Mouse (Mus musculus): ENCODE results near the gene Dppa3. TPM values are rescaled to one million over a fixed set of nuclear protein-coding genes. Genes with fewer than 3 reads are reported as not detected.
"Not testable (repeated sequence)": the region's sequence is repeated elsewhere in the genome, so short reads cannot be mapped to it uniquely, and the experiment has no call there.

Gene Dppa3
- total RNA-seq, 2 experiments from 2014 or later, result not detected

DNA sequence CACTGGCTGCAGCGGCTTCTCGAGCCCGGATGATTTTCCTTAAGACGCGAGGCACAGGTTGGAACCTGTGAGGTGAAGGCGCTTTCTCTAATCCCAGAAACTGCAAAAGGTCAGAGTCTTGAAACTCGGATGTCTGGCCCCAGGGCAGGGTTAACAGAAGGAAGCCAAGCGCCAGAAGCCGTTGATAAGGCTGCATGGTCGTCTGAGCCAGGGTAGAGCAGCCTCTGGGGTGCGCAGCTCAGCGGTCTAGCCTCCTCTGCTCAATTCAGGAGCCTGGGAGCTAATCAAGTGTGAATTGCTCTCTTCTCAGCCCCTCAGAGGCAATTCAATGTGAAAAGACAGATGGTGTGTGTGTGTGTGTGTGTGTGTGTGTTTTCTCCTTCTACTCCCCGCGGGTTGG lies 16.4 kb upstream of the Dppa3 start, which contains the start of gene Gdf3:
Gene Gdf3, minus strand, starts transcription at position 317 of the 400 bp plus-strand sequence.
- DNase-seq (ENCODE audit: low spot score in 2 of 2), result no peak

DNA sequence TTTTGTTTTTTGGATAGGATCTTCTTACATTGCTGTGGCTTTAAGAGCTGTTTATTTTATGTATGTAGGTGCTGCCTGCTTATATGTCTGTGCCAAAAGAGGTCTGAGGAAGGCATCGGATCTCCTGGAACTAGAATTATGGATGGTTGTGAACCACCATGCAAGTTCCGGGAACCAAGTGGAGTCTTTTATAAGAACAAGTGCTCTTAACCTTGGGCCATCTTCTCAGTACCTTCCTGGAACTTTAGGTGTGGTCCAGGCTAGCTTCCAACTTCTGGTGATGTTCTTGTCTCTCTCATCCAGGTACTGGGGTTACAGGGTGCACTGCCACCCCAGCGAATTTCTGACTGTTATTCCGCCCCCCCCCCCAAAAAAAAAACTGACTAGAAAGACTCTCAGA lies 13.8 kb upstream of the Dppa3 start:
- no peak for DNase-seq (ENCODE audit: low spot score in 2 of 2)

DNA sequence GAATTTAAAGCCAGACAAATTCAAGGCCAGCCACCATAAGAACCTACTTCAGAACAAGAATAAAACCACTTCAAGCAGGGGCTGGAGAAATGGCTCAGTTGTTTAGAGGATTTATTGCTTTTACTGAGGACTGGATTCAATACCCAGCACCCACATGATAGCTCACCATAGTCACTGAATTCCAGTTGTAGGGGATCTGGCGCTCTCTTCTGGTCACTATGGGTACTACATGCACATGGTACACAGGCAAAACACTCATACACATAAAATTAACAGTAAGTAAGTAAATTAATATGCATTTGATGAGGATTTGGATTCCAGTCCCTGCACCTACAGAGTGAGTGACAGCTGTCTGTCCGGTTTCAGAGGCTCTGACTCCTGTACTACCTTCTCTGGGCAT lies 12.2 kb upstream of the Dppa3 start:
- no peak for DNase-seq (ENCODE audit: low spot score in 2 of 2)

DNA sequence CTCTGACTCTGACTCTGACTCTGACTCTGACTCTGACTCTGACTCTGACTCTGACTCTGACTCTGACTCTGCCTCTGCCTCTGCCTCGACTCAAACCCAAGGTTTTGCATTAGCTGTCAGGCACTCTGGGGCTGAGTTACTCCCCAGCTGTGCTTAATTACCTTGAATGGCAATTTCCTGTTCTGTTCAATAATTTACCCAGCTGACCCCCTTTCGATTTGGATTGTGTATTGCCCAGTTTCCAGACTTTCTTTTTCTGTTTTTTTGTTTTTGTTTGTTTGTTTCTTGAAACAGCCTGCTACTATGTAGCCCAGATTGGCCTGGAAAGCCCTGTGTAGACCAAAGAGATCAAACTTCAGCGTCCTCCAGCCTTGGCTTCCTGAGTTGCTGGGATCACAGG lies 10.2 kb upstream of the Dppa3 start:
- DNase-seq (ENCODE audit: low spot score in 2 of 2), result no peak

DNA sequence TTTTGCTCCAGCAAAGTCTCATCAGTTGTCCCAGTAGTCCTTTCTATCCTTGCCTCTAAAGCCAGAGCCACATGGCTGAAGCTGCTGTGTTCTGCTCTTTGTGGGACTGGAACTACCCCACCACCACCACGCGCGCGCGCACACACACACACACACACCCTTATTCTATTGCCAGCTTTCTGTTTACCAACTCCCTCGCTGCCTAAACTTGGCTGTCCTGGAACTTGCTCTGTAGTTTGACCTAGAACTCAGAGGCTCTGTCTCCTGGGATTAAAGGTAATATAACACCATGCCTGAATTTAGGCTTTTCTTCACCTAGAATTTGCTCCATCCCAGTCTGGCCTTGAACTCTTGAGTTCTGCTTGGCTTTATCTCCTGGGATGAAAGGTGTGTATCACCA lies 5.1 kb upstream of the Dppa3 start:
- DNase-seq (ENCODE audit: low spot score in 2 of 2), result no peak

DNA sequence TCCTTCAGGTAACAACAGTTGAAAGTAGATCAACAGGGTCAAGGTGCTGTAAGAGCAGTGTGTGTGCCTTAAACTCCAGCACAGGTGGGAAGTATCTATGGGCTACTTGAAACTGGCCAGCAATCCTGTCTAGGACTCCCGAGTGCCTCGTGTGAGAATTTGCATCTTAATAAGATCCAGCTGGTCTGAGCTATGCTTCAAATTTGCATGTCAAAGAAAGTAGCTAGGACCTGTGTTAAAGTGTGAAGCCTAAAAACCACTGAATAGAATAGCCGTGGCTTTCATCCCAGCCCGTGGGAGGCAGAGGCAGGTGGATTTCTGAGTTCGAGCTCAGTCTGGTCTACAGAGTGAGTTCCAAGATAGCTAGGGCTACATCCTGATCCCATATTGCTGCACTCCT lies 1.7 kb upstream of the Dppa3 start:
- no peak for DNase-seq (ENCODE audit: low spot score in 2 of 2)

DNA sequence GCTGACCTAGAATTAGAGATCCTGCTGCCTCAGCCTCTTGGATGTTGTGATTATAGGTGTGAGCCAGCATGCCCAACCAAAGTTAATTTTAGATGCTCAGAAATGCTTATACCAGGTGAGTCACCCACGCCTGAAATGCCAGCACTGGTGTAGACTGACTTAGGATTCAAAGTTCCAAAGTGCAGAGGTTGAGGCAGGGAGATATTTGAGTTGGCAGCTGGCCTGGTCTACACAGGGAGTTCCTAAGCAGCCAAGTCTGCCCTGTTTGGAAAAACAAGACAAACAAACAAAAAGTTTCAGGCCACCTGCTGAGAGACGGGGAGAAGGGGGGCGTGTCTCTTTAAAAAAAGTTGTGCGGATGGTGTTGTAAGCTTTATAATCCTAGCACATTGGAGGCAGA lies 1.1 kb upstream of the Dppa3 start:
- DNase-seq (ENCODE audit: low spot score in 2 of 2), result no peak

DNA sequence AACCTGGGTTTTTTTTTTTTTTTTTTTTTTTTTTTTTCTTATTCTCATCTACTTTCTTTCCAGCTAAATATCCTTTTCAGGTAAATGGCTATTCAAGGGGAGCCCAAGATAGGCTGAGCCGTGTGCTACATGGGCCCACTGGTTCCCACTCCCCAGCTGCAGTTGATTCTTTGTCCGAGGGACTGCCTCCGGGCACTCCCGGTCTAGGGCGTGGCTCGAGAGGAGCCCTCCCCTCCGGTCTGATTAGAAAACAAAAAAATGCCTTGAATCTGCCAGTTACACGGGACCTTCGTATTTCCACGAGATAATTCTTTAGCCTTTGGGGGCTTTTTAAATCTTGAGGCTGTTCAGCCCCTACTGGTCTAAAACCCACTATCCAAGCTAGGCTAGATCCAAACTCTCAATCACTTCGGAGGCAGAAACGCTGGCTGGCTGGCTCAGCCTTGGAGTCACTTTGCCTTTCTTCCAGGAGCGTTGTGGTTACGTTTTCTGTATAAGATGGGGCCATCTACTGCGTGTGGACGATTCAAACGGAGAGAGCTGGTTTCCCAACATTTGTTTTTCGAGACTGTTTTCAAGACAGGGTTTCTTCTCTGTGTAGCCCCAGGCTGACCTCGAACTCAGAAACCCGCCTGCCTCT lies 1.4 kb downstream of the Dppa3 start:
- no peak for DNase-seq (ENCODE audit: low spot score in 2 of 2)

DNA sequence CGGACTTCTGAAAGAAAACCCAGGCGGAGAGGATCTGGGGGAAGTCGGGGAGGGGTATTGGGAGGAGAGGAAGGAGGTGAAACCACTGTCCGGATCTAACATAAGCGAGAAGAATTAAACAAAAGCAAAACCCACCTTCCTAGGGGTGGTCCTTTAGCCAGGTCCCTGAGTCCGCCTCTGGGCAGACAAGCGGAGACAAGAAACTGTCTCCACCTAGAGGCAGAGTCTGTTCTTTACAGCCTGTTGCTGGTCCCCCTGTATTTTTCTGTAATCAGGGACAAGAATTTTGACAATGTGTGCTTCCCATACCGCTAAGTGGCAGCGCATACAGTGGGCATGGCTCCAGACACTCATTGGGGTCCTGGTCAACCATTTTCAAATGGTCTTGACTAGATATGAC lies 7.2 kb downstream of the Dppa3 start:
- DNase-seq (ENCODE audit: low spot score in 2 of 2), result peak in 1 of 2 experiments; percentile 19

DNA sequence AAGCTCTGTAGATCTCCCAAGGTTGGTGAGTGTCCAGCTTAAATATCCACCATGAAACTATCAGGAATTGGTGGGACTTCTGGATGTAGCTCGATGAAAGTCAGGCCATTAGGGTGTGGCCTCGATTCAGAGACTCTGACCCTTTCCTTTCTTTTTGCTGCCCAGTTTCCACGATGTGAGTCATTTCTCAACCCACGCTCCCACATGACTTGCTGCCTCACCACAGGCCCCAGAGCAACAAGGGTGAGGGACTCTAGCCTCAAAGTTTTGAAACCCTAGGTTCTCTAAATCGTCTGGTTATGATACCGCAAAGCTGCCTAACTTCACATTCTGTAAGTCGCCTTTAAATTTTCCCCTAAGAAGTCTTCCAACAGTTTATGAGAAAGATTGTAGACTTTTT lies 9.1 kb downstream of the Dppa3 start:
- no peak for DNase-seq (ENCODE audit: low spot score in 2 of 2)

DNA sequence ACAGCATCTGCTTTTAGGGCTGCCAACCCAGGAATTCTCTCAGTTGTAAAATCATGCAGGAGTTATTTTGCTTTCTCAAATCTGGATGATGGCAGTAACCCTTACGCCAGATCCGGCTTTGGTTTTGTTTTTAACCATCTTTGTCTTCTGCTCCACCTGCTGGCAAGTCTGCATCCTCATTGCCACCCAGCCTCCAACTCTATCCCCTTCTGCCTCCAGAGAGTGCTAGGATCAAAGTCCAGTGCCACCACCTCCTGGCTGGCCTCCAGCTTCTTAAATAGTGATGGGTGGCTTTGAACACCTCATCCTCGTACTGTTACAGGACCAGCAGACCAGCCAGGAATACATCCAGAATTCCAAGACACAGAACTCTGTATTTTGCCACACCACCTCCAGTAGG lies 10.5 kb downstream of the Dppa3 start:
- DNase-seq (ENCODE audit: low spot score in 2 of 2), result no peak

DNA sequence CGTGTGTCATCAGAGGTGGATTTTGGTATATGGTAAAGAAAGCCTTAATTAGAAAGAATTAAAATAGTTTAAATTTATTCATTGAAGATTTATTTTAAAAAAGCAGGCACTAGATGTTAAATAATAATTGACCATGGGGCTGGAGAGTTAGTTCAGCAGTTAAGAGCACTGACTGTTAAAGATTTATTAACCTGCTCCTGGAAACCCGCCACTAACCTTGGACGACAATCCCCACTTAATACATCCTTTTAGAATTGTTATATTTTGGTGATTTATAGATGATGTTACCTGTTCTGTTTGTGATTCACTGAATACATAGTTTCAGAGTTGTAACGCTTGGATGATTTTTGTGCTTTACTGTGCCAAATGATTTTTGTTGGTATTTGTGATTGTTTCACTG lies 11.4 kb downstream of the Dppa3 start:
- DNase-seq (ENCODE audit: low spot score in 2 of 2), result not testable (repeated sequence)

DNA sequence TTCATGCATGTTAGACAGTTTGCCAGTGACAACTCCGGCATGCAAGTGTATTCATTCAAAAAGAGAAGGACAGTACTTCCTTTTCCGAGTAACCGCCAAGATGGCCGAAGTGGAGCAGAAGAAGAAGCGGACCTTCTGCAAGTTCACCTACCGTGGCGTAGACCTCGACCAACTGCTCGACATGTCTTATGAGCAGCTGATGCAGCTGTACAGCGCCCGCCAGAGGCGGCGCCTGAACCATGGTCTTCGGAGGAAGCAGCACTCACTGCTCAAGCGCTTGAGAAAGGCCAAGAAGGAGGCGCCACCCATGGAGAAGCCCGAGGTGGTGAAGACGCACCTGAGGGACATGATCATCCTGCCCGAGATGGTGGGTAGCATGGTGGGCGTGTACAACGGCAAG lies 18.0 kb downstream of the Dppa3 start:
- DNase-seq (ENCODE audit: low spot score in 2 of 2), result not testable (repeated sequence)

DNA sequence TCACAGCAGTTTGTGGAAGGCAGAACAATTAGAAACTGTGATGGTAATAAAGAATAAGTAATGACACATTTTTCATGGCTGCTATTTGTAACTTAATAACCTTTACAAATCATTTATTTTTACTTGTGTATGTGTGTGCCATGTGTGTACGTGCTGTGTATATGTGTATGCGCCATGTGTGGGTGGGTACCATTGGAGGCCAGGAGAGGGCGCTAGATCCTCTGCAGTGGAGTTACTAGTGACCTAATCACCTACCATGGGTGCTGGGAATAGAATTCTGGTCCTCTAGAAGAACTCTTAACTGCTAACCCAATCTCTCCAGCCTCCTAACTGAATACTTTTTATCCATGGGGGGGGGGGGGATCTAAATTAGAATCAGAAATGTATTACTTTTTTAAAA lies 23.7 kb downstream of the Dppa3 start:
- DNase-seq (ENCODE audit: low spot score in 2 of 2), result no peak

DNA sequence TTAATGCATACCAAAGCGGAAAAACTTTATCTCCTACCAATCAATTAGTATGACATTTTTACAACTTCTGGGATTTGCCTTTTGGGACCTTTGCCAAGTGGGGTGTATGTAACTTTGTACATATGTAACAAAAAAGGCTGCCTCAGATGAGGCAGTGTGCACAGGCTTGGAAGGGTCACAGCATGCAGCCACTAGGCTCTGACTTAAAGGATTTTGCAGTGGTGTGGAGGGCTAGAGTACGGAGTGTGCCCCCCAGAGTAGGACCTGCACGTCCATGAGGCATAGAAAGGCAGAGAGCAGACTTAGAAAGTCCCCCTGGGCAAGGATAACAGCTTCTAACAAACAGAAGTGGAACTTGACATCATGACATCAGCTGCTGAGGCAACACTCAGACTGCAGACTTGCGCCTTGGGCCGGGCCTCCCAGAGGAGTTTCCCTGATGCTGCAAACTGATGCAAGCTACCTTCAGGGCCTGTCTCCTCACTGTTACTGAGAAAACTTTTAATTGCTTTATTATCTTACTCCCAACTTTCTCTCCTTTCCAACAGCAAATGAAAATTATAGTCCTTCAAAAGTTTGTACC lies 24.3 kb downstream of the Dppa3 start:
- no peak for DNase-seq (ENCODE audit: low spot score in 2 of 2)

DNA sequence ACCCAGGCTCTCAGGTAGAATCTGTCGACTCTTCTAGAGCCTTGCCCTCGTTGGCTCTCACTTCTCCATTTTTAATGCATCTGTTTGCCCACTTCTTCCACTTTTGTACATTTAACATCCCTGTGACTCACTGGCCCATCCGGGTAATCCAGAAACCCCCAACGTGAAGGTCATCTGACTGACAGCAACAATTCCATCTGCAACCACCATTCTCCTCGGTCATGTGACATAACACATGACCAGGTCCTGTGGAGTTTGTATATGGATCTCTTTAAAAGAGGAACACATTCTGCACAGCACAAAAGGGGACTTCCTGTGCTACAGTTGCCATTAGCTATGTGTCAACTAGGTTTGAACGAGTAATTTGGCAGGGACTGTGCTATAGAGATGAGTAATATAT lies 28.1 kb downstream of the Dppa3 start:
- DNase-seq (ENCODE audit: low spot score in 2 of 2), result no peak

DNA sequence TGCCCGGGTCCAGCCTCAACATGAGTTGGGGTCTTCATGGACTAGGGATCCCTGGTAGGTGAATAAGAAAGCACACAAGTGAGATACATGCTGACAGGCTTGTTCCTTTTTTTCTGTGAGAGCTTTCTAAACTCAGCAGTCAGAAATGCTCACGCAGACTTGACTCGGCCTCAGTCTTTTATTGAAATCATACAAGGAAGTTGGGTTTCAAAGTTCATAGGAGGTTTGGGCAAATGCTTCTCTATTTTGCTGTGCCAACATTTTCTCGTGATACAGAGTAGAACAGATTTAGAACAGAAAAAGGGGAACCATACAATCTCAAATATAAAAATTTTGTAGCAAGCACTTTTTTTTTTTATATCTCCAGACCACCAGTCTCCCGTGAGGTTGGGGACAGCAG lies 31.4 kb downstream of the Dppa3 start:
- no peak for DNase-seq (ENCODE audit: low spot score in 2 of 2)

DNA sequence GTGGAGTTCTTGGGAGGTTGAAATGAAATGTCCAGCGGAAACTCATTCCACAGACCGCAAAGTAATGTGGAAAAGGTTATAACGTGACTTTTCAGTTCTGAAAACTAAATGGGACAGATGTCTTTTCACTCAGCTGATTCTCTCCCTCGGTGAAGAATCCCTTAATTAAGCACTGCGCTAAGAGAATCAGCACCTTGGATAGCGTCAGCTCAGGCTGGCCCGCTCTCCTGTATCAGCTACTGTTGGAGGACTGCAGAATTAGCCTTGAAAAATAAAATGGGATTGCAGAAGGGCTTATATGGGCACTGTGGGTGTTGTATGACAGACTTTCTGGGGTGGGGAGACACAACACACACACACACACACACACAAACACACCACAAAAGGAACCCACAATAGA lies 33.4 kb downstream of the Dppa3 start:
- DNase-seq (ENCODE audit: low spot score in 2 of 2), result no peak

DNA sequence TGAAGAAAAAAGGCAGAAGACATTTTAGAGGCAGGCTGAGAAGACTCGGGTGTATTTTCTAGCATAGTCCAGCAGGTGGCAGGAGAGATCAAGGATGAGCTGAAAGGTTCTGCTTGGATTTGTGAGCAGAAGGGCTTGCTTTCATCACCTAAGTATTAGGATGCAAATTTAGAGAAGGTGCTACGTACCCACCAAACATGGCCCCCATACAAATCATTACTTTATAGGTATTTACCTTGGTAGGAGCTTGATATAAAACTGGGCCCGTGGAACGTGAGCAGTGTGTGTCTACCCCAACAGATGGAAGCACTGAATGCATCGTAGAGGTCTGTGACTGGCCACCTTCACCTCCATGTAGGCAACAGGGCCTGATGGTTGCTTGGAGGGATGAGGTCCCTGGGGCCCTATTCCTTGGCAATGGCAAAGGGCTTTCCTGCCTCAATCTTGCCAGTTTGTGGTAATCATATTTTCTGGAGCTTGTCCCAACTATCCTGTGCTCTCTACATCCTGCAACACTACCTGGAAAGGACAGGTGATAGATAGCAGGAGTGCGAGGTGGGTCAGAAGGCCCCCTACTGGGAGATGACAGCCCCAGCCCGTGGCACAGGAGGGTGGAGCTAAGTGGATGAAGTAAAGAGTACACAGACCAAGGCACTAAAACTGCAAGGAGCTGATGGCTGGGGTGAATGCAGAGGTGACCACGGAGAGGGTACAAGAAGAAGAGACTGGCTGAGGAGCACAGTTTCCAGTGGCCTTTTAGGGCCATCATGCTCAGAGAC lies 34.6 kb downstream of the Dppa3 start:
- DNase-seq (ENCODE audit: low spot score in 2 of 2), result peak in 1 of 2 experiments; percentile 72

DNA sequence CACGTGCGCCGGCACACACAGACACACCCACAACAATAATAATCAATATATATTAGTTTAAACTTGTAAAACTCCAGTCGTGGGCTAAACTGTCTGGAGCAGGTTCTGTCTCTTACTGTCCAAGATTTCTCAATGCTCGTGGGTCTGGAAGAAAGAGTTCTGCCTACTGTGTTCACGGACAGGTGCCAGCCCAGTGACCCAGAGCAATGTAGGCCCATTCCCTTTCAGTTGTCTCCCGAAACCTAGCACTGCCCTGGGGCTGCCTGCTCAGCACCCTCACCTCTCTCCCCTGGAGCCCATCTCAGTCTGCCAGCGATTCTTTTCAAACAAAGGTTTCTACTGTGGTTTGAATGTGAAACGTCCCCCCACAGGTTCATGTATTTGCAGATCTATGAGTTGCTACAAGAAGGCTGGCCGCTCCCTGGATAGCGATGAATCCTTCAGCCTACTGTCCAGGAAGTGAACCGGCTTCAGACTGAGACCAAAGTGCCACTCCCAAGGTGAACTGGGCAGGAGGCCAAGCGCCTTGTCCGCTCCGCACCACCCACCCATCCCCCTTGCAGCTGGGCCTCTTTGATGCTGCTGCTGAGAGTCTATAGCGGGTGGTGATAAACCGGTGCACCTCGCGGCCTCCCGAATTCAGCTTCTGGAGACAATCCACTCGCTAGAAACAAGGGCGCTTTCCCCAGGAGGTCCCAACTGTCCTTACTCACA lies 36.5 kb downstream of the Dppa3 start:
- no peak for DNase-seq (ENCODE audit: low spot score in 2 of 2)

DNA sequence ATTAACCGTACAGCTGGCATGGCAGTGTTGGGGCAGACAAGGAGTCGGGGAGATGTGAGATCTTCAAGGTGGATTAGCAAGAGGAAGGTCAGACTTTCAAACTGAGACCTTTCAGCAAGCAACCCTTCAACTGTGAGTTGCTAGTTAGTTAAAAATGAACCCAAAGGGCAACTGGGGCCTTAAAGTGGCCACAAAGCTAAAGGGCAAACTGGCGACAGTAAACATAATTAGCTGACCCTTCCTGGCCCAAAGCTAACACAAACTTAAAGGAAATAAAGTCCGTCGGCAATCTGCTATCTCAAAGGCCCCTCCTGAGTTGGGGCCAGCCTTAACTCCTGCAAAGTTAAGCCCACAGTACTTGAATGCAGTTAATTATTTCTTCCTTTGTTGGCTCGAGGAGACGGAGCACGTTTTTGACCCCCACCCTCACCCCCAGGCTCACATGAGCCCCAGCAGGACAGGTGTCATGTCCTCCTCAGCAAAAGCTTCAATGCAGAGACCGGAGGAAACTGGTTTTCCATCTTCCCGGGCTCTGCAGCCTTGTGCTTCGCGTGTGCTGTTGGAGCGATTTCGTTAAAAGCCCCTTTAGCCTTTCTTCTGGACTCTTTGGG lies 37.5 kb downstream of the Dppa3 start:
- DNase-seq (ENCODE audit: low spot score in 2 of 2), result no peak

DNA sequence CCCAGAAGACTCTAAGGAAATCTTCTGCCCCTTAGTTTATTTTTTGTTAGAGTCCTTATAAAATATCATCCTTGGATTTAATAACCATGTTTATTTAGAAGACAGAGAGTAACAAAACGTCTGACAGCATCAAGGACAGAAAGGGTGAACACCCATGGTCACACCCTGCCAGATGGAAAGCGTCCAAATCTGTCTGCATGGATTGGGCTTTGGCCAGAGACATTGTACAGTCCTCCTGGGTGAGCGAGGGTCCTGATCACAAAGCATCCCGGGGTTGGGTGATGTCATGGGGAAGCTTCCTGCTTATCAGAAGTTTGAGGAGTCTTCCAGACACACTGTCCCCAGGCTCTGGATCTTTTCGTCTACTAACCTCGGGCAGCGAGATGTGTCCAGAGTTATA lies 39.7 kb downstream of the Dppa3 start:
- DNase-seq (ENCODE audit: low spot score in 2 of 2), result no peak

All from layer of hippocampus, adult 18-20 months (tissue).